Mouse (Mus musculus) hindbrain, embryonic 11.5 days (tissue): ENCODE measurements around the gene Tlr2. TPM values are rescaled to one million over a fixed set of nuclear protein-coding genes. Genes with fewer than 3 reads are reported as not detected.

ENCODE experiments used
- ATAC-seq: fragments of 200-750 bp; cut with Nextera tagmentation; 2 replicates; pipeline ENCODE4 v1.8.0; 2017; ENCODE audit warnings: mild to moderate bottlenecking, moderate TSS enrichment, moderate library complexity; ENCODE audit not compliant: low FRiP score
- DNase-seq: peaks from one replicate; pipeline ENCODE4 v3.0.0-alpha.2; 2015; ENCODE audit warnings: low spot score
- H3K27ac ChIP-seq: fragments of 300-500 bp; sonication (generic); 2 replicates; pipeline ENCODE4 v1.5.1; 2014; ENCODE audit warnings: mild to moderate bottlenecking, low read depth, low read length
- H3K27me3 ChIP-seq: fragments of 300-500 bp; sonication (generic); 2 replicates; pipeline ENCODE4 v1.6.1; 2014; ENCODE audit warnings: mild to moderate bottlenecking, low read length, moderate library complexity, mixed read lengths; ENCODE audit not compliant: control insufficient read depth, insufficient read depth
- H3K36me3 ChIP-seq: fragments of 300-500 bp; sonication (generic); 2 replicates; pipeline ENCODE4 v1.6.1; 2014; ENCODE audit warnings: mild to moderate bottlenecking, low read length, moderate library complexity, mixed read lengths; ENCODE audit not compliant: control insufficient read depth, insufficient read depth
- H3K4me1 ChIP-seq: fragments of 300-500 bp; sonication (generic); replicated peaks from 2 replicates; pipeline ENCODE4 v1.6.1; 2014; ENCODE audit warnings: low read length, mixed read lengths; ENCODE audit not compliant: control insufficient read depth, insufficient read depth
- H3K4me2 ChIP-seq: fragments of 300-500 bp; sonication (generic); replicated peaks from 2 replicates; pipeline ENCODE4 v1.6.1; 2014; ENCODE audit warnings: mild to moderate bottlenecking, low read depth, low read length
- H3K4me3 ChIP-seq: fragments of 300-500 bp; sonication (generic); 2 replicates; pipeline ENCODE4 v1.5.1; 2014; ENCODE audit warnings: low read depth, low read length
- H3K9ac ChIP-seq: fragments of 300-500 bp; sonication (generic); 2 replicates; pipeline ENCODE4 v1.6.1; 2014; ENCODE audit warnings: low read depth, low read length
- H3K9me3 ChIP-seq: fragments of 300-500 bp; sonication (generic); 2 replicates; pipeline ENCODE4 v1.6.1; 2016; ENCODE audit warnings: low read length; ENCODE audit not compliant: control insufficient read depth
- WGBS: fragments of 180-500 bp; shearing (Covaris S2); extraction: QIAGEN DNeasy Blood & Tissue Kit; methylation state at CpG from one replicate; pipeline ENCODE4 v1.1.7; 2014; 5-methylcytosine and 5-hydroxymethylcytosine counted together
- polyA plus RNA-seq: library from polyadenylated mRNA; unstranded; fragments of >200 nt; fragmentation: Nextera tagmentation; extraction: Ambion mirVana; gene quantifications from 2 replicates; pipeline ENCODE4 v1.2.1, GENCODE M21; 2014

The Tlr2 gene
- polyA plus RNA-seq, 1 experiment from 2014 or later, result 2.0 TPM

DNA sequence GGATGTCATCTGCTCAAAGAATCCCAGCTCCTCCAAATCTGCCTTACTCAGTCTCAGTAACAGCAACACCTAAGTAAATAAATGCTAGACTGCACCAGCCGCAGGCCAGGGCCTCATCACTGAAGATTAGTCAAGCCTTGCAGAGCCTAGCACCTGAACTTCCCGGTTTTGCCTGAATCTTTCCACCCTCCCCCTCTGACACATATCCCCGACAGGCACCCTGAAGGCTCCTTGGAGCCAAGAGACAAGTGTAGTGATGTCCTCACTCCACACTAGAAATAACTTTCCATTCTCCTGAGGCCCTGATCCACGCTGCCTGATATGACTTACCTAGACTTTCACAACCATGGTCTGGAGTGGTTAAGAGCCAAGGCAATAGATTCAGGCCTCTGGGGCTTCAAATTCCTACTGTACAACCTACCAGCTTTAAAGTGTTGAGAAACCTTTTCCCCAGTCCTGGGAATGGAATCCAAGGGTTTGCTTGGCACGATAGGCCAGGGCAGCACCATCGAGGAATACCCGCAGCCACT is 53.7 kb downstream of the Tlr2 start:
- Histone ChIP-seq H3K36me3 (no peaks in the 10 kb centered on the region), H3K27me3 (0 out of 2 replicates have a peak, but pooled peaks cover 2% of the 10 kb centered on the region), H3K27ac (no peak overlapping the region), H3K4me1 (peaks cover 13% of the 10 kb centered on the region), H3K9me3 (no peaks in the 10 kb centered on the region), H3K4me3 (no peak overlapping the region), H3K9ac (no peak overlapping the region), H3K4me2 (no peak overlapping the region)
- ATAC-seq (no peak), DNase-seq (no peak)
- 85% methylated on average over 7 of the region's 7 CpGs for WGBS

GRCm38 (mm10) chr3:83787086-83787485 is 54.5 kb downstream of the Tlr2 start:
- ATAC-seq (no peak), DNase-seq (no peak)
- H3K27ac ChIP-seq, result no peak overlapping the region
- no peak overlapping the region for H3K9ac ChIP-seq
- H3K9me3 ChIP-seq, result no peaks in the 10 kb centered on the region
- H3K36me3 ChIP-seq, result no peaks in the 10 kb centered on the region
- peaks cover 13% of the 10 kb centered on the region for H3K4me1 ChIP-seq
- H3K4me3 ChIP-seq, result no peak overlapping the region
- H3K4me2 ChIP-seq, result no peak overlapping the region
- 0 out of 2 replicates have a peak, but pooled peaks cover 2% of the 10 kb centered on the region for H3K27me3 ChIP-seq
- 85% methylated on average over 2 of the region's 2 CpGs for WGBS

Other genes with a start within 250 kb of the Tlr2 start
- gene Sfrp2, start 75.4 kb downstream of the Tlr2 start, polyA plus RNA-seq, result 94.1 and 94.4 TPM in 2 replicates
- 75.8 and 89.0 TPM in 2 replicates for gene Tmem131l, start 198.4 kb upstream of the Tlr2 start, polyA plus RNA-seq